Comparison of ENCODE assay signal across 11 mouse cellular contexts in the genomic region with DNA sequence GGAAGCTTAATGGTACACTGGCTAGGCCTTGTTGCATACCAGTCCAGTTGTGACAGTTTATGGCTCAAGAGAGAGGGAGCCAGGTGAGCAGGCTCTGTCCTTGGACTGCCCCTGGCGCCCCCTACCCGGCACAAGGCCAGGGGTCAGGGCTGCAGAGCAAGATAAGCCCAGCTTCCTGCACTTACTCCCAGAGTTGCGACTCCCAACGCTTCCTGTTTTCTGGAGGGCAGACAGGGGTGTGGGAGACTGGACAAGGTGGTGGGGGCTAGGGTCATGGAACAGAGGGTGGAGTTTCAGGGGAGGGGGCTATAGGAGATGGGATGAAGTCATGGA. TPM values are rescaled to one million over a fixed set of nuclear protein-coding genes. Genes with fewer than 3 reads are reported as not detected.
DNase-seq lines count a peak whose midpoint lies in the region; ATAC-seq and TF ChIP-seq lines count a peak whose summit lies in the region.
"Had no signal": no experiment of that assay in that cellular context is flagged by ENCODE, and none has a peak within 500 bp of the region (broad histone marks: within the 10 kb centered on the region; RNA-seq: fewer than 3 reads in every experiment).

No protein-coding gene starts in this region.

- H3K27me3 ChIP-seq in hindbrain, embryonic 10.5 days (ENCODE audit: insufficient read depth, poor library complexity, severe bottlenecking) = peaks cover 12% of the 10 kb centered on the region
- no peaks in the 10 kb centered on the region for H3K27me3 ChIP-seq in hindbrain, embryonic 11.5 days (ENCODE audit: control insufficient read depth, insufficient read depth, low read length)
- H3K27me3 ChIP-seq in hindbrain, embryonic 16.5 days (replicated peaks; ENCODE audit: control insufficient read depth, insufficient read depth, low read length) = peaks cover 2% of the 10 kb centered on the region; the same call in 1 of the 2 replicates

- DNase-seq in hindbrain, embryonic 10.5 days (ENCODE audit: low spot score) = no peak
- DNase-seq in hindbrain, embryonic 11.5 days (ENCODE audit: low spot score) = no peak
- peak; percentile 99 for DNase-seq in heart, adult 11 months
- DNase-seq in kidney, adult 9 months = peak; percentile 67
- peak; percentile 59 for DNase-seq in lung, adult 2 months
- DNase-seq in left cerebral cortex, adult 11 months (ENCODE audit: low spot score) = no peak
- DNase-seq in neural tube, embryonic 10.5 days (ENCODE audit: extremely low spot score, low spot score) = no peak

- H3K9ac ChIP-seq in hindbrain, embryonic 11.5 days (ENCODE audit: low read depth, low read length) = no peak overlapping the region
- no peak overlapping the region for H3K9ac ChIP-seq in hindbrain, embryonic 16.5 days (ENCODE audit: low read depth, low read length)

- H3K9me3 ChIP-seq in hindbrain, embryonic 10.5 days = no peaks in the 10 kb centered on the region
- H3K9me3 ChIP-seq in hindbrain, embryonic 11.5 days (ENCODE audit: control insufficient read depth, low read length) = no peaks in the 10 kb centered on the region
- H3K9me3 ChIP-seq in hindbrain, embryonic 16.5 days (ENCODE audit: control insufficient read depth, low read length) = no peaks in the 10 kb centered on the region

- ATAC-seq in hindbrain, embryonic 11.5 days (ENCODE audit: low FRiP score) = no peak
- ATAC-seq in hindbrain, embryonic 16.5 days = no peak

- peaks cover 5% of the 10 kb centered on the region; the same call in 1 of the 2 replicates for H3K36me3 ChIP-seq in hindbrain, embryonic 10.5 days
- H3K36me3 ChIP-seq in hindbrain, embryonic 11.5 days (ENCODE audit: control insufficient read depth, insufficient read depth, low read length) = no peaks in the 10 kb centered on the region
- H3K36me3 ChIP-seq in hindbrain, embryonic 16.5 days (ENCODE audit: control insufficient read depth, insufficient read depth, low read length) = no peaks in the 10 kb centered on the region

- WGBS in hindbrain, embryonic 10.5 days = 24% methylated on average over 4 of the region's 4 CpGs
- WGBS in hindbrain, embryonic 11.5 days = 36% methylated on average over 4 of the region's 4 CpGs
- WGBS in lung, adult 2 months = 24% methylated on average over 4 of the region's 4 CpGs
- WGBS in hindbrain, embryonic 16.5 days = 40% methylated on average over 4 of the region's 4 CpGs

- no peak overlapping the region for H3K4me2 ChIP-seq in hindbrain, embryonic 11.5 days (replicated peaks; ENCODE audit: low read depth, low read length)
- no peak overlapping the region for H3K4me2 ChIP-seq in hindbrain, embryonic 16.5 days (ENCODE audit: low read length)

- peaks cover 29% of the 10 kb centered on the region for H3K4me1 ChIP-seq in hindbrain, embryonic 10.5 days (replicated peaks)
- H3K4me1 ChIP-seq in hindbrain, embryonic 11.5 days (replicated peaks; ENCODE audit: control insufficient read depth, insufficient read depth, low read length) = no peaks in the 10 kb centered on the region
- peaks cover 24% of the 10 kb centered on the region for H3K4me1 ChIP-seq in lung, adult 2 months (ENCODE audit: control insufficient read depth, insufficient read depth, low read length)
- H3K4me1 ChIP-seq in hindbrain, embryonic 16.5 days (ENCODE audit: control insufficient read depth, insufficient read depth, low read depth, low read length) = no peaks in the 10 kb centered on the region

- no peak overlapping the region for H3K4me3 ChIP-seq in hindbrain, embryonic 10.5 days
- H3K4me3 ChIP-seq in hindbrain, embryonic 11.5 days (ENCODE audit: low read depth, low read length) = no peak overlapping the region
- no peak overlapping the region for H3K4me3 ChIP-seq in lung, adult 2 months (replicated peaks; ENCODE audit: extremely low read depth, low read depth, low read length)
- no peak overlapping the region for H3K4me3 ChIP-seq in hindbrain, embryonic 16.5 days (ENCODE audit: low read length)

- no peak for TF ChIP-seq CTCF in lung, adult 2 months (IDR thresholded peaks at IDR 0.05; ENCODE audit: insufficient read depth, low read length)

- 0 out of 2 replicates have a peak overlapping the region, but pooled peaks have one; percentile 2 for H3K27ac ChIP-seq in hindbrain, embryonic 10.5 days
- H3K27ac ChIP-seq in hindbrain, embryonic 11.5 days (ENCODE audit: low read depth, low read length) = no peak overlapping the region
- H3K27ac ChIP-seq in hindbrain, embryonic 16.5 days (ENCODE audit: low read depth, low read length) = no peak overlapping the region
- H3K27ac ChIP-seq: macrophage had no signal

- no peak for TF ChIP-seq POLR2A in lung, adult 2 months (IDR thresholded peaks at IDR 0.05; ENCODE audit: borderline replicate concordance, extremely low read depth, low read depth, low read length)

RNA-seq across cellular contexts. Expression of a gene that starts 6.4 kb away (rescaled TPM):
- polyA plus RNA-seq in hindbrain, embryonic 10.5 days (2016; fragmentation: Nextera tagmentation; extraction: Ambion mirVana) = not detected in 2 replicates
- polyA plus RNA-seq in hindbrain, embryonic 11.5 days (2014; fragmentation: Nextera tagmentation; extraction: Ambion mirVana) = 0.35 TPM in 1 of 2 replicates, not detected in the other
- polyA plus RNA-seq in lung, adult 2 months (2012; rRNA removed) = not detected in 2 replicates
- not detected in 2 replicates for polyA plus RNA-seq in hindbrain, embryonic 16.5 days (2015; fragmentation: Nextera tagmentation; extraction: Ambion mirVana)
- polyA plus RNA-seq: frontal cortex, adult 2 months; macrophage had no signal

RNA-seq across cellular contexts. Expression of a gene that starts 8.2 kb away (rescaled TPM):
- polyA plus RNA-seq in hindbrain, embryonic 10.5 days (2016; fragmentation: Nextera tagmentation; extraction: Ambion mirVana) = 21.4 and 21.7 TPM in 2 replicates
- 17.0 and 17.1 TPM in 2 replicates for polyA plus RNA-seq in hindbrain, embryonic 11.5 days (2014; fragmentation: Nextera tagmentation; extraction: Ambion mirVana)
- polyA plus RNA-seq in lung, adult 2 months (2012; rRNA removed) = 393 and 460 TPM in 2 replicates
- polyA plus RNA-seq in hindbrain, embryonic 16.5 days (2015; fragmentation: Nextera tagmentation; extraction: Ambion mirVana) = 18.0 TPM in 2 replicates
- polyA plus RNA-seq: macrophage had no signal

RNA-seq across cellular contexts. Expression of a gene that starts 16.8 kb away (rescaled TPM):
- 14.4 and 17.7 TPM in 2 replicates for polyA plus RNA-seq in hindbrain, embryonic 10.5 days (2016; fragmentation: Nextera tagmentation; extraction: Ambion mirVana)
- 20.7 and 21.2 TPM in 2 replicates for polyA plus RNA-seq in hindbrain, embryonic 11.5 days (2014; fragmentation: Nextera tagmentation; extraction: Ambion mirVana)
- 9.9 and 15.7 TPM in 2 replicates for polyA plus RNA-seq in lung, adult 2 months (2012; rRNA removed)
- polyA plus RNA-seq in hindbrain, embryonic 16.5 days (2015; fragmentation: Nextera tagmentation; extraction: Ambion mirVana) = 47.7 and 50.0 TPM in 2 replicates

RNA-seq across cellular contexts. Expression of a gene that starts 30.5 kb away (rescaled TPM):
- 69.1 and 79.2 TPM in 2 replicates for polyA plus RNA-seq in hindbrain, embryonic 10.5 days (2016; fragmentation: Nextera tagmentation; extraction: Ambion mirVana)
- polyA plus RNA-seq in hindbrain, embryonic 11.5 days (2014; fragmentation: Nextera tagmentation; extraction: Ambion mirVana) = 62.2 and 63.7 TPM in 2 replicates
- 77.2 and 82.8 TPM in 2 replicates for polyA plus RNA-seq in lung, adult 2 months (2012; rRNA removed)
- polyA plus RNA-seq in hindbrain, embryonic 16.5 days (2015; fragmentation: Nextera tagmentation; extraction: Ambion mirVana) = 68.9 and 71.9 TPM in 2 replicates

RNA-seq across cellular contexts. Expression of a gene that starts 35.0 kb away (rescaled TPM):
- polyA plus RNA-seq in hindbrain, embryonic 10.5 days (2016; fragmentation: Nextera tagmentation; extraction: Ambion mirVana) = not detected in 2 replicates
- not detected in 2 replicates for polyA plus RNA-seq in hindbrain, embryonic 11.5 days (2014; fragmentation: Nextera tagmentation; extraction: Ambion mirVana)
- polyA plus RNA-seq in lung, adult 2 months (2012; rRNA removed) = not detected in 2 replicates
- polyA plus RNA-seq in hindbrain, embryonic 16.5 days (2015; fragmentation: Nextera tagmentation; extraction: Ambion mirVana) = not detected in 2 replicates
- polyA plus RNA-seq: C2C12; frontal cortex, adult 2 months; macrophage had no signal

Comparison
In these comparisons a context has a peak if more than half of its experiments do, and no peak if none do; other contexts are left out.
1. DNase-seq: peak in heart, adult 11 months (single experiment), kidney, adult 9 months (single experiment) and lung, adult 2 months (single experiment); none in hindbrain, embryonic 10.5 days (single experiment), hindbrain, embryonic 11.5 days (single experiment), left cerebral cortex, adult 11 months (single experiment) and neural tube, embryonic 10.5 days (single experiment).
2. RNA of a gene that starts 8.2 kb away (polyA plus RNA-seq): 393 to 460 TPM in lung, adult 2 months; 21.4 to 21.7 TPM in hindbrain, embryonic 10.5 days, 18.0 TPM in hindbrain, embryonic 16.5 days and 17.0 to 17.1 TPM in hindbrain, embryonic 11.5 days; every median in the first group is over 10 times any median in the second.